Mouse (Mus musculus): ENCODE results near the gene Atcay. TPM values are rescaled to one million over a fixed set of nuclear protein-coding genes. Genes with fewer than 3 reads are reported as not detected.
A peak's percentile ranks its signal among the peaks of the same experiment; 100 is the strongest.

Gene Atcay
- polyA plus RNA-seq, 1 experiment from 2014 or later = not detected

- Histone ChIP-seq H3K4me3 (ENCODE audit: low read depth, low read length) (peak within 1 kb of the TSS; percentile 86), H3K9me3 (ENCODE audit: control insufficient read depth, low read length) (no peaks in the 10 kb centered on the region), H3K4me2 (peak within 1 kb of the TSS; percentile 82), H3K36me3 (ENCODE audit: control insufficient read depth, insufficient read depth, low read length) (peaks cover 32% of the 10 kb centered on the region), H3K27me3 (replicated peaks; ENCODE audit: control insufficient read depth, insufficient read depth, low read length) (no peaks in the 10 kb centered on the region), H3K27ac (ENCODE audit: low read depth, low read length) (peak within 1 kb of the TSS; percentile 72), H3K4me1 (replicated peaks; ENCODE audit: control insufficient read depth, insufficient read depth, low read length) (peaks cover 9% of the 10 kb centered on the region), H3K9ac (ENCODE audit: low read depth, low read length) (peak within 1 kb of the TSS; percentile 80)
- ATAC-seq (replicated peaks; ENCODE audit: low FRiP score) (peak; percentile 92), DNase-seq (ENCODE audit: low spot score) (peak; percentile 95)
- under 1% methylated on average over 48 of the region's 48 CpGs for WGBS
Measured at GRCm38 (mm10) chr10:81266211-81267105, 35.8 kb upstream of the Atcay start, which contains the start of the genes Mrpl54 and Apba3. Gene Mrpl54, minus strand, starts transcription at chr10:81266934. Gene Apba3, plus strand, starts transcription at chr10:81266960.

- no peak for DNase-seq (ENCODE audit: low spot score)
- Histone ChIP-seq H3K4me1 (replicated peaks; ENCODE audit: control insufficient read depth, insufficient read depth, low read length) (peaks cover 9% of the 10 kb centered on the region), H3K9ac (ENCODE audit: low read depth, low read length) (peak overlapping the region; percentile 80; the same call in 1 of the 2 replicates), H3K4me3 (ENCODE audit: low read depth, low read length) (peak overlapping the region; percentile 69), H3K4me2 (peak overlapping the region; percentile 82), H3K27me3 (replicated peaks; ENCODE audit: control insufficient read depth, insufficient read depth, low read length) (peaks cover under 1% of the 10 kb centered on the region; the same call in 1 of the 2 replicates), H3K36me3 (ENCODE audit: control insufficient read depth, insufficient read depth, low read length) (peaks cover 27% of the 10 kb centered on the region), H3K27ac (ENCODE audit: low read depth, low read length) (no peak overlapping the region), H3K9me3 (ENCODE audit: control insufficient read depth, low read length) (no peaks in the 10 kb centered on the region)
- 93% methylated on average over 8 of the region's 8 CpGs for WGBS
- ATAC-seq (replicated peaks; ENCODE audit: low FRiP score) = no peak
Measured at GRCm38 (mm10) chr10:81265540-81265939, 34.9 kb upstream of the Atcay start.

DNA sequence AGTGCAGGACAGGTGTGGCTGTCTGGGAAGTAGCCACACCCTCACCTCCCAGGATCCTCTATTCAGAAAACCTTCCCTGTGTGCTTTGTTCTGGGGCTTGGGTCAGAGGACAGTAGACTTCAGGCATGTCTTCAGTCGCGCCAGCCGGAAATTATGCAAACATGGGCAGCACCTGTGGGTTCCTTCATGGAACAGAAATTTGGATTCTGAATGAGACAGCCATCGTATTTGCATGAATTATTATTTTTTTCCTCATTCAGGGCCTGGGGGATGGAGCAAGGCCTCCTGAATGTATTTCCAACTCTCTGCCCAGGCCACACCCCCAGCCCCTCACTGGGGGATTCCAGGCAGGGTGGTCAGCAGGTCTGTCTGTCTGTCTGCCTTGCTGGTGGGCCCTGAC lies 30.4 kb upstream of the Atcay start:
- WGBS = 84% methylated on average over 4 of the region's 4 CpGs
- Histone ChIP-seq H3K4me1 (replicated peaks; ENCODE audit: control insufficient read depth, insufficient read depth, low read length) (peaks cover 14% of the 10 kb centered on the region), H3K9me3 (ENCODE audit: control insufficient read depth, low read length) (no peaks in the 10 kb centered on the region), H3K4me3 (ENCODE audit: low read depth, low read length) (no peak overlapping the region), H3K27me3 (replicated peaks; ENCODE audit: control insufficient read depth, insufficient read depth, low read length) (peaks cover 45% of the 10 kb centered on the region), H3K36me3 (ENCODE audit: control insufficient read depth, insufficient read depth, low read length) (peaks cover 23% of the 10 kb centered on the region), H3K27ac (ENCODE audit: low read depth, low read length) (no peak overlapping the region), H3K9ac (ENCODE audit: low read depth, low read length) (no peak overlapping the region), H3K4me2 (no peak overlapping the region)
- no peak for ATAC-seq (replicated peaks; ENCODE audit: low FRiP score)
- no peak for DNase-seq (ENCODE audit: low spot score)

- ATAC-seq (replicated peaks; ENCODE audit: low FRiP score) (no peak), DNase-seq (ENCODE audit: low spot score) (no peak)
- H3K4me2 ChIP-seq = no peak overlapping the region
- H3K27ac ChIP-seq (ENCODE audit: low read depth, low read length) = no peak overlapping the region
- peaks cover 14% of the 10 kb centered on the region for H3K36me3 ChIP-seq (ENCODE audit: control insufficient read depth, insufficient read depth, low read length)
- no peaks in the 10 kb centered on the region for H3K9me3 ChIP-seq (ENCODE audit: control insufficient read depth, low read length)
- H3K4me1 ChIP-seq (replicated peaks; ENCODE audit: control insufficient read depth, insufficient read depth, low read length) = peaks cover 10% of the 10 kb centered on the region
- 43% methylated on average over 21 of the region's 21 CpGs for WGBS
- no peak overlapping the region for H3K9ac ChIP-seq (ENCODE audit: low read depth, low read length)
- peaks cover 54% of the 10 kb centered on the region for H3K27me3 ChIP-seq (replicated peaks; ENCODE audit: control insufficient read depth, insufficient read depth, low read length)
- no peak overlapping the region for H3K4me3 ChIP-seq (ENCODE audit: low read depth, low read length)
Measured at GRCm38 (mm10) chr10:81259225-81259884, 28.7 kb upstream of the Atcay start.

- ATAC-seq (replicated peaks; ENCODE audit: low FRiP score) = no peak
- H3K36me3 ChIP-seq (ENCODE audit: control insufficient read depth, insufficient read depth, low read length) = peaks cover 4% of the 10 kb centered on the region; the same call in 1 of the 2 replicates
- DNase-seq (ENCODE audit: low spot score) = no peak
- H3K27ac ChIP-seq (ENCODE audit: low read depth, low read length) = no peak overlapping the region
- H3K4me1 ChIP-seq (replicated peaks; ENCODE audit: control insufficient read depth, insufficient read depth, low read length) = peaks cover 10% of the 10 kb centered on the region
- 3% methylated on average over 62 of the region's 62 CpGs for WGBS
- H3K9me3 ChIP-seq (ENCODE audit: control insufficient read depth, low read length) = no peaks in the 10 kb centered on the region
- peaks cover 74% of the 10 kb centered on the region for H3K27me3 ChIP-seq (replicated peaks; ENCODE audit: control insufficient read depth, insufficient read depth, low read length)
- peak overlapping the region; percentile 43 for H3K4me3 ChIP-seq (ENCODE audit: low read depth, low read length)
- 0 out of 2 replicates have a peak overlapping the region, but pooled peaks have one; percentile 26 for H3K9ac ChIP-seq (ENCODE audit: low read depth, low read length)
- peak overlapping the region; percentile 63 for H3K4me2 ChIP-seq
Measured at GRCm38 (mm10) chr10:81257158-81258039, 26.8 kb upstream of the Atcay start.

DNA sequence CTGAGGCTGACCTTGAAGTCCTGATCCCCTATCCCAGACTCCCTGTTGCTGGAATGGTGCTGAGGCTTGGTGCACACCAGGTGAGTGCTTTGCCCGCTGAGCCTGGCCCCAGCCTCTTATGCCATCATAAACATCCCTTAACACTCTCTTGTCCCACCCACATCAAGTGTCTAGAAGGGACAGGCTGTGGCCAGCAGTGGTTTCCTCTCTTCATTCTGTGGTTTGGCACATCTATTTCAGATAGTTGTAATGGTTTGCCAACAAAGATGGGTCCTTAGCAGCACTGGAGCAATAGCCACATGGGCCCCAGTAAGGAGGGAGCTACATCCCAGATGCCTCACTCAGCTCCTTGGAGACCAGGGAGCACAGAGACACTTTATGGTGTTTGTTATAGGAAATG lies 24.3 kb upstream of the Atcay start:
- peaks cover 10% of the 10 kb centered on the region for H3K4me1 ChIP-seq (replicated peaks; ENCODE audit: control insufficient read depth, insufficient read depth, low read length)
- H3K4me3 ChIP-seq (ENCODE audit: low read depth, low read length) = no peak overlapping the region
- no peak for DNase-seq (ENCODE audit: low spot score)
- no peak overlapping the region for H3K9ac ChIP-seq (ENCODE audit: low read depth, low read length)
- peaks cover 87% of the 10 kb centered on the region for H3K27me3 ChIP-seq (replicated peaks; ENCODE audit: control insufficient read depth, insufficient read depth, low read length)
- H3K9me3 ChIP-seq (ENCODE audit: control insufficient read depth, low read length) = no peaks in the 10 kb centered on the region
- H3K27ac ChIP-seq (ENCODE audit: low read depth, low read length) = no peak overlapping the region
- 34% methylated on average over 1 of the region's 1 CpGs for WGBS
- H3K4me2 ChIP-seq = no peak overlapping the region
- ATAC-seq (replicated peaks; ENCODE audit: low FRiP score) = no peak
- no peaks in the 10 kb centered on the region for H3K36me3 ChIP-seq (ENCODE audit: control insufficient read depth, insufficient read depth, low read length)

- Histone ChIP-seq H3K4me1 (replicated peaks; ENCODE audit: control insufficient read depth, insufficient read depth, low read length) (peaks cover 12% of the 10 kb centered on the region), H3K4me3 (ENCODE audit: low read depth, low read length) (no peak within 1 kb of the TSS), H3K27ac (ENCODE audit: low read depth, low read length) (no peak within 1 kb of the TSS), H3K9me3 (ENCODE audit: control insufficient read depth, low read length) (no peaks in the 10 kb centered on the region), H3K27me3 (replicated peaks; ENCODE audit: control insufficient read depth, insufficient read depth, low read length) (peaks cover 66% of the 10 kb centered on the region), H3K4me2 (no peak within 1 kb of the TSS), H3K36me3 (ENCODE audit: control insufficient read depth, insufficient read depth, low read length) (no peaks in the 10 kb centered on the region), H3K9ac (ENCODE audit: low read depth, low read length) (no peak within 1 kb of the TSS)
- no peak for ATAC-seq (replicated peaks; ENCODE audit: low FRiP score)
- 17% methylated on average over 44 of the region's 44 CpGs for WGBS
- DNase-seq (ENCODE audit: low spot score) = no peak
Measured at GRCm38 (mm10) chr10:81252424-81253419, 22.1 kb upstream of the Atcay start, which contains the start of gene Matk. Gene Matk, plus strand, starts transcription at chr10:81252935.

Data from liver, embryonic 11.5 days (tissue).